Mouse (Mus musculus) midbrain, embryonic 11.5 days (tissue): ENCODE results near the gene Vegfa. TPM values are rescaled to one million over a fixed set of nuclear protein-coding genes. Genes with fewer than 3 reads are reported as not detected.

Experiments used
- ATAC-seq: fragments of 200-750 bp; cut with Nextera tagmentation; 2 replicates; pipeline ENCODE4 v1.8.0; 2017; ENCODE audit warnings: moderate TSS enrichment, moderate library complexity; ENCODE audit not compliant: low FRiP score
- DNase-seq: peaks from one replicate; pipeline ENCODE4 v3.0.0; 2015; ENCODE audit warnings: low spot score; ENCODE audit errors: missing footprints
- H3K27ac ChIP-seq: fragments of 300-500 bp; sonication (generic); 2 replicates; pipeline ENCODE4 v1.5.1; 2014; ENCODE audit warnings: low read depth, low read length
- H3K27me3 ChIP-seq: fragments of 300-500 bp; sonication (generic); 2 replicates; pipeline ENCODE4 v1.6.1; 2014; ENCODE audit warnings: mild to moderate bottlenecking, low read length, moderate library complexity, mixed read lengths; ENCODE audit not compliant: control insufficient read depth, insufficient read depth
- H3K36me3 ChIP-seq: fragments of 300-500 bp; sonication (generic); 2 replicates; pipeline ENCODE4 v1.6.1; 2014; ENCODE audit warnings: mild to moderate bottlenecking, low read length, moderate library complexity, mixed read lengths; ENCODE audit not compliant: control insufficient read depth, insufficient read depth
- H3K4me1 ChIP-seq: fragments of 300-500 bp; sonication (generic); 2 replicates; pipeline ENCODE4 v1.6.1; 2014; ENCODE audit warnings: low read length; ENCODE audit not compliant: control insufficient read depth, insufficient read depth
- H3K4me2 ChIP-seq: fragments of 300-500 bp; sonication (generic); 2 replicates; pipeline ENCODE4 v1.6.1; 2014; ENCODE audit warnings: mild to moderate bottlenecking, moderate library complexity
- H3K4me3 ChIP-seq: fragments of 300-500 bp; sonication (generic); 2 replicates; pipeline ENCODE4 v1.5.1; 2014; ENCODE audit warnings: low read depth, low read length
- H3K9ac ChIP-seq: fragments of 300-500 bp; sonication (generic); 2 replicates; pipeline ENCODE4 v1.6.1; 2014; ENCODE audit warnings: low read length
- H3K9me3 ChIP-seq: fragments of 300-500 bp; sonication (generic); 2 replicates; pipeline ENCODE4 v1.6.1; 2016; ENCODE audit warnings: low read length; ENCODE audit not compliant: control insufficient read depth
- WGBS: fragments of 180-500 bp; shearing (Covaris S2); extraction: QIAGEN DNeasy Blood & Tissue Kit; methylation state at CpG from one replicate; pipeline ENCODE4 v1.1.7; 2014; 5-methylcytosine and 5-hydroxymethylcytosine counted together
- polyA plus RNA-seq: library from polyadenylated mRNA; unstranded; fragments of >200 nt; fragmentation: Nextera tagmentation; extraction: Ambion mirVana; gene quantifications from 2 replicates; pipeline ENCODE4 v1.2.1, GENCODE M21; 2014

The Vegfa gene
- polyA plus RNA-seq, 1 experiment from 2014 or later: 2.9 TPM

DNA sequence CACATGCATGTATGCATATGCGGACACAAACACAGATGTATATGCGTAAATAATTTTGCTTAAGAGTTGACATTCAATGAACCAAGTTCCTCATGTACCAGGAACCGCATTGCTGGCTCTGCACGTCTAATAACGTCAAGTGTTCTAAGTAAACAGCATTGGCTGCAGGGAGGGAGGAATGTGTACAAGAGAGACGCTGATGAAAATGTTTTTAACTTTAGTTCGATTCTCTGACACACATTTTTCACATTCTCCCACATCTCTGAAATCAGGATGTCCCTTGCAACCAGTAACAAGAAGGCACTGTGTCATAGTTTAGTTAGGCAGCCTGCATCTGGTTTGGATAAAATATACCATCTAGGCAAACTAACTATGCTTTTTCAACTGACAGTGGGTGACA, 23.6 kb upstream of the Vegfa start:
- 86% methylated on average over 7 of the region's 7 CpGs for WGBS
- H3K4me3 ChIP-seq: no peak overlapping the region
- no peak overlapping the region for H3K4me2 ChIP-seq

GRCm38 (mm10) chr17:46053291-46053842, 21.2 kb upstream of the Vegfa start:
- DNase-seq (no peak), ATAC-seq (no peak)
- no peak overlapping the region for H3K4me2 ChIP-seq
- H3K4me1 ChIP-seq: 0 out of 2 replicates have a peak, but pooled peaks cover 4% of the 10 kb centered on the region
- H3K4me3 ChIP-seq: no peak overlapping the region
- H3K9ac ChIP-seq: no peak overlapping the region
- no peaks in the 10 kb centered on the region for H3K36me3 ChIP-seq
- H3K27ac ChIP-seq: no peak overlapping the region
- H3K9me3 ChIP-seq: no peaks in the 10 kb centered on the region
- 80% methylated on average over 7 of the region's 7 CpGs for WGBS
- no peaks in the 10 kb centered on the region for H3K27me3 ChIP-seq

More for the DNA sequence above, 23.6 kb upstream of the Vegfa start:
- H3K27ac ChIP-seq: no peak overlapping the region
- no peaks in the 10 kb centered on the region for H3K9me3 ChIP-seq
- H3K27me3 ChIP-seq: no peaks in the 10 kb centered on the region
- DNase-seq (no peak), ATAC-seq (no peak)
- 0 out of 2 replicates have a peak, but pooled peaks cover 4% of the 10 kb centered on the region for H3K4me1 ChIP-seq
- H3K9ac ChIP-seq: no peak overlapping the region
- no peaks in the 10 kb centered on the region for H3K36me3 ChIP-seq

- Histone ChIP-seq H3K4me3 (no peak overlapping the region), H3K36me3 (no peaks in the 10 kb centered on the region), H3K9ac (no peak overlapping the region), H3K4me2 (no peak overlapping the region), H3K9me3 (no peaks in the 10 kb centered on the region), H3K4me1 (0 out of 2 replicates have a peak, but pooled peaks cover 4% of the 10 kb centered on the region), H3K27ac (no peak overlapping the region), H3K27me3 (no peaks in the 10 kb centered on the region)
- WGBS: 37% methylated on average over 3 of the region's 3 CpGs
- no peak for ATAC-seq
- DNase-seq: no peak
These were observed 20.0 kb upstream of the Vegfa start for GRCm38 (mm10) chr17:46052146-46052545.

- ATAC-seq (no peak), DNase-seq (no peak)
- Histone ChIP-seq H3K9ac (no peak overlapping the region), H3K36me3 (no peaks in the 10 kb centered on the region), H3K9me3 (no peaks in the 10 kb centered on the region), H3K4me2 (no peak overlapping the region), H3K27ac (no peak overlapping the region), H3K4me1 (0 out of 2 replicates have a peak, but pooled peaks cover 4% of the 10 kb centered on the region), H3K27me3 (no peaks in the 10 kb centered on the region), H3K4me3 (no peak overlapping the region)
- 83% methylated on average over 5 of the region's 5 CpGs for WGBS
These were observed 19.2 kb upstream of the Vegfa start for GRCm38 (mm10) chr17:46051356-46051755.

DNA sequence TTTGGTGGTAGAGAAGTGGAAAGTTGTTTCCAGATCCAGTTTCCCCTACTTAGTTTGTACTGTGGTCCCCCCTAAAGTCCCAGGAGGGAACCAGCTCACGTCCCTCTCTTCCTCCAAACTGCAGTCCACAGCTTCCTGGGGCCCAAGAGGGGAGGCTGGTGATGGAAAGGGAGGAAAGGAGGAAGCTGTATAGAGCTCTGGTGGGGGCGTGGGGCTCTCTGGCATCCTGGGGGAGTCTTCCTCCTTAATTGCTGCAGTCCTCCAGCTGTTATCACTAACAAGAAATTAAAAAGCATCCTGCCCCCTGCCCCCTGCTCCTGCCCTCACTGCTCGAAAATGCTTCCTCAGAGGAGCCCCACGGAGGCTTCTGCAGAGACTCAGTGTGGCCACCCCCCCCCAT, 17.4 kb upstream of the Vegfa start:
- Histone ChIP-seq H3K4me2 (no peak overlapping the region), H3K36me3 (no peaks in the 10 kb centered on the region), H3K9me3 (no peaks in the 10 kb centered on the region), H3K4me3 (no peak overlapping the region), H3K27me3 (no peaks in the 10 kb centered on the region), H3K9ac (no peak overlapping the region), H3K4me1 (0 out of 2 replicates have a peak, but pooled peaks cover 4% of the 10 kb centered on the region), H3K27ac (no peak overlapping the region)
- DNase-seq (no peak), ATAC-seq (no peak)
- 74% methylated on average over 4 of the region's 4 CpGs for WGBS

- whole genome bisulfite sequencing: 92% methylated on average over 4 of the region's 4 CpGs
- no peaks in the 10 kb centered on the region for H3K36me3 ChIP-seq
- no peak overlapping the region for H3K27ac ChIP-seq
- H3K27me3 ChIP-seq: no peaks in the 10 kb centered on the region
- H3K4me1 ChIP-seq: 0 out of 2 replicates have a peak, but pooled peaks cover 4% of the 10 kb centered on the region
- no peak overlapping the region for H3K4me2 ChIP-seq
- DNase-seq: no peak
- H3K9me3 ChIP-seq: no peaks in the 10 kb centered on the region
- H3K4me3 ChIP-seq: no peak overlapping the region
- H3K9ac ChIP-seq: no peak overlapping the region
- no peak for ATAC-seq
These were observed 16.0 kb upstream of the Vegfa start for GRCm38 (mm10) chr17:46048184-46048583.

DNA sequence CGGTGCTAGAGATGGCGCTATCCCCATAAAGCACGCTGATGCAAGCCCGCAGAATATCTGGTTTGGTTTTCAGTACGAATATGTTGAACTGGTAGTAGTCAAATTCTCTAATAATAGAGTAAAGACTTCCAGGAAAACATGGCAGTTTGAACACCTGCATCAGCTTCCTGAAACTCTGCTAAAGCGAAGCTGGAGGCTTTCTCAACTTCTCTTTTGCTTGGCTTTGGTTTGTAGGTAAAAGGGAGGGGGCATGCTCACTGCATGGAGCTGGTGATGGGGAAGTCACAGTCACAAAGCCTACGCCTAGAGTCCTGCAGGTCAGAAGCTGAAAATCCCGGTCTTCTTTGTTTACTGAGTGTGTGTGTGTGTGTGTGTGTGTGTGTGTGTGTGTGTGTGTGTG, 13.6 kb upstream of the Vegfa start:
- H3K36me3 ChIP-seq: no peaks in the 10 kb centered on the region
- H3K27ac ChIP-seq: no peak overlapping the region
- 91% methylated on average over 8 of the region's 8 CpGs for WGBS
- ATAC-seq (no peak), DNase-seq (no peak)
- H3K4me1 ChIP-seq: no peaks in the 10 kb centered on the region
- H3K4me3 ChIP-seq: no peak overlapping the region
- no peaks in the 10 kb centered on the region for H3K27me3 ChIP-seq
- H3K9ac ChIP-seq: no peak overlapping the region
- H3K9me3 ChIP-seq: no peaks in the 10 kb centered on the region
- no peak overlapping the region for H3K4me2 ChIP-seq

- 91% methylated on average over 5 of the region's 5 CpGs for WGBS
- Histone ChIP-seq H3K4me2 (no peak overlapping the region), H3K4me1 (no peaks in the 10 kb centered on the region), H3K27ac (no peak overlapping the region), H3K27me3 (no peaks in the 10 kb centered on the region), H3K9ac (no peak overlapping the region), H3K4me3 (no peak overlapping the region), H3K9me3 (no peaks in the 10 kb centered on the region), H3K36me3 (no peaks in the 10 kb centered on the region)
- ATAC-seq (no peak), DNase-seq (no peak)
These were observed 12.8 kb upstream of the Vegfa start for GRCm38 (mm10) chr17:46044953-46045352.

DNA sequence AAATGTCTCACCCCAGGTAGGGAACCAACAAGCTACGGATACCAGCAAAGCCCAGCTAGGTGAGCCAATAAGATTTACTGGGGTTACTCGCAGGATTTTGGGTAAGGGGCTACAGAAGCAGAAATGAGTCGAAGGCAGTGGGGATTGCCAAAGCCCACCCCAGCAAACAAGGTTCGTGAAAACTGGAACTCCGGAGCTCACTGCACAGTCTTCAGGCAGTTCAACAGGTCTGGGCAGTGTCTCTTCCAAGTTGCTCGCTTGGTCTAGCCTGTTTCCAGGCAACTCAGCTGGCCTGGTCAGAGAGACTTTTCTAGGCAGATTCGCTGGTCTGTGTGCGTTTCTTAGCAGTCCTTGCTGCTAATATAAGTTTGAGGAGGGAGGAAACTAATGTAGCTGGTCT, 10.0 kb upstream of the Vegfa start:
- 93% methylated on average over 8 of the region's 8 CpGs for WGBS
- Histone ChIP-seq H3K4me2 (no peak overlapping the region), H3K36me3 (no peaks in the 10 kb centered on the region), H3K4me1 (no peaks in the 10 kb centered on the region), H3K4me3 (no peak overlapping the region), H3K27ac (no peak overlapping the region), H3K27me3 (no peaks in the 10 kb centered on the region), H3K9me3 (no peaks in the 10 kb centered on the region), H3K9ac (no peak overlapping the region)
- DNase-seq: no peak
- no peak for ATAC-seq
